Mouse (Mus musculus) embryo, embryonic 9.5 days (tissue): ENCODE measurements at regions not wholly inside any gene's neighbourhood (a gene's known extent, or its start where the extent isn't known, plus 50 kb on each side); places are given as distances from the start of the nearest gene placed in this dataset.
A peak's percentile ranks its signal among the peaks of the same experiment; 100 is the strongest.

Experiments used
- DNase-seq: peaks from one replicate; pipeline ENCODE4 v3.0.0-alpha.2; 2017; ENCODE audit errors: extremely low spot score

DNA sequence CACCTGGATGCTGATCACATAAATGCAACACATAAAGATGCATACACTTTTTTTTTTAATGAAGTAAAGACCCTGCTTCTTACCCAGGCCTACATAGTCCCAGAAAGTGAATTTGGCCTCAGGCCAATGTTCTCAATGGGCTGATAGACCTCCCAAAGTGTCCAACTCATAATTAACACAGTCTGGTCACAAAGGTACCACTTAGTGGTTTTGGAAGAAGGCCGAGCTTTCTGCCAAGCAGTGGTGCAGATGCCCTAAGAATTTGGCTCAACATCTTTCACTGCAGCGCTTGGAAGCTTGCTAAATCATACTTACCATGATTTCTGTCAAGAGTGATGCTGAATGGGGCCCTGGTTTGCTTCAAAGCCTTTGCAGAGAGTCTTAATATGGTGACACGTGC, 706.4 kb upstream of the Rag2 start:
- DNase-seq: no peak

DNA sequence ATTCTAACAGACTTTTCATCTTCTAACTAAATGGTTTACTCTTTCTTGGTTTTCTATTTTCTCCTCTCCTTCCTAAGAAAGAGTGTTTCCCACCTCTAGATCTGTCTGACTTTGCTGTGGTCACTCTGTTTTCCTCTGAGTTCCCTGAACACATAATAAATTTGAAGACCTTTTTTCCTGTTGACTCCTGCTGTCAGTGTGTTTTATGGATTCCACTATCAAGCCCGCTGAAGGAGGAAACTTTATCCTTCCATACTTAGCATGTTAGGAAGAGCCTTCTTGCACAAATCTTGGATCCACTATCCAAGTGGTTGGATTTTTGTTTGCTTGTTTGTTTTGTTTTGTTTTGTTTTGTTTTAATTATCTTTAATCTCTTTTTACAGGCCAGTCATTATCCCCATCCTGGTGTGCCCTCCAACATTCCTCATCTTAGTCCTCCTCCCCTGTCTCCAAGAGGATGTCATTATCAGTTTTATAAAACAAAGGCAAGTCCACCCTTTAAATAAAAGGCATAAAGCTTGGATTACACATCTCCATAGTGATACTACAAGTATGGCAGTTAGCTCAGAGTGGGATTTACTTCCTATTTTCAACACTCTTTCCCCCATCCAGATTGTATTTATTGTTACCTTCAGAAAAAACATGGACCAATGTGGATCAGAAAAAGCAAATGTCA, 704.8 kb upstream of the Rag2 start:
- DNase-seq: no peak

DNA sequence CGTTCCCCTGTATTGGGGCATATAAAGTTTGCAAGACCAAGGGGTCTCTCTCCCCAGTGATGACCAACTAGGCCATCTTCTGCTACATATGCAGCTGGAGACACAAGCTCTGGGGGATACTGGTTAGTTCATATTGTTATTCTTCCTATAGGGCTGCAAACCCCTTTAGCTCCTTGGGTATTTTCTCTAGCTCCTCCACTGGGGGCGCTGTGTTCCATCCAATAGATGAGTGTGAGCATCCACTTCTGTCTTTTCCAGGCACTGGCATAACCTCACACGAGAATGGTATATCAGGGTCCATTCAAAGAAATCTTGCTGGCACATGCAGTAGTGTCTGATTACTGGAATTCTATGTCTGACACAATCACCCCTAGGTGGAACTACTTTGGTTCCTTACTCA, 675.9 kb upstream of the Rag2 start:
- peak; percentile 2 for DNase-seq

DNA sequence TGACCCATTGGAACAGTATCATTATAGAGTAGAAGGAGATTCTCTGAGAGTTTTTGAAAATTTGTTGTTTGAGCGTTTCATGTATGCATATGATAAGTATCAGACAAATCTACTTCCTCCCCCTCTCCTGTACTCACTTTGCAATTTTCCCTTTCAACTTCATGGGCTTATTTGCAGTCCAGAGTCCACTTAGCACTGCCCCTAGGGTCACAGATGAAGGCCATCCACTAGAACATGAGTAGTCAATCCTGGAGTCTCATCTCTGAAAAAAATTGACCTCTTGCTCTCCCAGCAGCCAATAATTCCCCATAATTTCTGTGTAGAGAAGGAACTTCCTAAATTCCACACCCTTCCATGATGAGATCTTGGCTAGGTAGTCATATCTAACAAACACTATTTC, 665.1 kb upstream of the Rag2 start:
- no peak for DNase-seq

DNA sequence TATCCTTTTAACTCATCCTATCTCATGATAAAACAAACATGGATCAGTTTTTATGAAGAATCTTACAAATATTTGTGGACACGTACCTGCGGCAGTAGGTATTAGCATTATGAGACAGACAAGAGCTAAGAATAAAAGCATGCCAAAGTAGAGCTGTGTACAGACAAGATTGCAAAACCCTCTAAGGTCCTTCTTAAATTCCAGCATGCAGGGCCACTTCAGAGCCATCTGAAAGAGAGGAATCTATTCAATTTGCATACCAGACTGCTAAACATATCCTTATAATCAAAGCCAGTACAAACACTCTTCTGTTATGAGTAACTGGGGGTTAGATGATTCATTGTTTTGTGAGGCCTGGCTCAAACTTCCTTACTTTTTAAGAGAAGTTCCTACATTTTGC, 659.9 kb upstream of the Rag2 start:
- no peak for DNase-seq

DNA sequence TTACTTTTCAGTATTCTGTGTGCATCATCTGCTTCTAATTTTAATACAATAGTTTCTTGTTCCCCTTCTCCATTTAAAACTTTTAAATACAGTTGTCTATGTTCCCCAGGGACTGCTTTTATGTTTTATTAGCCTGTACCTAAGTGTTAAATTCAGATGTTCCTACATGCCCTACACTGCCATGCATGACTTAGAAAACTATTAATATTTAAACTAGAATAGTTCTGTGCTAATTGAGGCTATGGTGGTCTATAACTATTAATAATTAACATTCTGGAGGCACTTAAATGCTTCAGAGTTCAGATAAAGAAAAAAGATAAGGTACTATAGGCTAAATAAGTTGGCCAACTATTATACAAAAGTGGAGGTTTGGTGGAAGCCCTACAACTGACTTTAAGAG, 647.3 kb upstream of the Rag2 start:
- no peak for DNase-seq

DNA sequence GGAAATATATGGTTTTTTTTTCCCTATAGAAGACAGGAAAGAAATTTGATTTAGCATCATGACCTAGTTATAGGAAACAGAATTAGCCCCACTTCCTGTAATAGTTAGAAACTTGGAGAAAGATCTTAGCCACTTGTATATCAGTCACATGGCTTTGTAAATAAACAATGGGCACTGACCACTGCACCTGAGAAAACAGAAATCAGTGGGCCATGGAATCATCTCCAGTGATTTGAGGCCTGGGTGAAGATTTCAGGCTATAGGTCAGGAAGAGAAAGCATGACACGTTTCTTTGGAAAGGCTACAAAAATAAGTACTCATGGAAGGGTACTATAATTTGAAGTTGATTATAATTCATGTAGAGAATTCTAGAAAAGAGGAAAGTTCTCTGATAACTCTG, 642.2 kb upstream of the Rag2 start:
- DNase-seq: no peak

DNA sequence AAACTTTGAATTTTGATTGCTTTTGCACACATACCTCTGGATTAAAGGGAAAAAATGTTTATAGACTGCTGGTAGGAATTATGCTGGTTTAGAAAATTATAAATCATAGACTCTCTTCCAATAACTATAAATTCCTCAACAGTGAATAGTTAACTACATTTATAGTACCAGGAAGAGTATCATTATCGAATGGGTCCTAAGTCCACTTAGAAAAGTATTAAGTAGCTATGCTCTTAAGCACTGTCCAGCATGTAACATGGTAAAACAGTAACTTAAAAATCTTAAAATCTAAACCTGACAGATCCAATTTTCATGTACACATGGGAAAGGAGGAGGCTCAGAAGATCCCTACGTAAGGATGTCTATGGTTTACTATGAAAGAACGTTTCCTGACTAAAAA, 609.2 kb upstream of the Rag2 start:
- DNase-seq: no peak

DNA sequence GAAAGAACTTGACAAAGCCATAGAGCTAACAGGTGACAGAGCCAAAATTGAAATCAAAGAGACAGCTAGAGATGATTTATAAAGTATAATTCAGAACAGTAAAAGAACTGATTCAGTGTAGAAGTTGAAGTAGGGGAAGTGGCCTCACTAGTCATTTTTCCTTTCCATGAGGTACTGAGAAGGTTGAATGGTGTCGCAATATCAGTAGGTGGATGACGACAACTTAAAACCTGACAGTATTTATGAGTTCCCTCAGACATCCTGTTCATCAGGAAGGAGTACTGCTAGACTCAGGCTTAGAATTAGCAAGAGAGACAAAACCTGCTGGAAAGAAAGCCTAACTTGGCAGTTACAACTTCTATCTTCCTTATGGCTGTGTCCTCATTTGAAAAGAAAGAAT, 605.1 kb upstream of the Rag2 start:
- no peak for DNase-seq

DNA sequence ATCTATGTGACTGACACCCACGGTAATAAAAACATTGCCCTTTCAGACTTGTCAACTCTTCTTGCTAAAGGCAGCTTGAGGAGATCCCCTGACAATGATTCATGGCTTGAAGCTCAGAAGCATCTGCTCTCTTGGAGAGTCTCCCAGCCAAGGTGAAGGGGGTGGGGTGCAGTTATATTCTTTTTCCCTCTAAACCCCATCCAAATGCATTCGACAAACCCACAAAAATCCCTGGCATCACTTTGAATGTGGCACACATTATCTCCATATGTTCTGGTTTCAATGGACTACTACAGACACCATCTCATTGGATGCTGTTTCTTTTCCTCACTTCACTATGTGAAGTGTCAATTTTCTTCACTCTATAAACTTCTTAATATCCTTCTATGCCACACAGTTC, 603.0 kb upstream of the Rag2 start:
- DNase-seq: no peak

DNA sequence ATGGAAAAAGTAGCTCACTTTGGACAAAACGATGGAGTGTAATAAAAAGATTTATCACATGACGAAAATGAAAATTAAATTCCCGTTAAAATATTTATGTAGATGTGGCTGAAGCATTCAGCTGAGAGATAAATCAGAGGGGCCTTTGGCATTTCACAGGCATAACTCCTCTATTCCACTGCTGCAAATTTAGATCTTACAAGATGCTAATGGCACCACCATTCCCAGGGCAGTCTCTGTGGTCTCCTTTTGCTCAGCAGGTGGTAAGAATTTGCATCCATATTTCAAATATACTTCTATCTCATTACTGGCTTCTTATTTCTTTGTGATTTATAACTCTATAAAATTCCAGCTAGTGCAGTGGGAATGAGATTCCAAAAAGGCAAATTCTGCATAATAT, 581.5 kb upstream of the Rag2 start:
- no peak for DNase-seq

DNA sequence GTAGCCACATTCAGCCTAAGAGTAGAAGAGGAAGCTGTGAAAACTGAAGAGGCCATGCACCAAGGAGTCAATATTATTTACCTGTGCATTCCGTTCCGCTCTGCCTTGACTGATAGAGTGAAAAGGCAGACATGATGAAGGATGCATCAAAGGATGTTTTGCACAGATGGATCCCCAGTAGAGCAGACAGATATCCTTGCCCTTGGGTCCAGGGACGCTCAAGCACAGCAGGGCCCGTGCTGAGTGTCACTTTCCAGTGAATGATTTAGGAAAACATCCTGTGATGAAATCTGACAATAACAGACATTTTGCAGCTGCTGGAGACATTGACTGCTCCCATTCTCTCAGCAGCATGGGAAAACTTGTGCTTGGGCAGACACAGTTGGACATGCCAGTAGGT, 561.6 kb upstream of the Rag2 start:
- peak; percentile 8 for DNase-seq

DNA sequence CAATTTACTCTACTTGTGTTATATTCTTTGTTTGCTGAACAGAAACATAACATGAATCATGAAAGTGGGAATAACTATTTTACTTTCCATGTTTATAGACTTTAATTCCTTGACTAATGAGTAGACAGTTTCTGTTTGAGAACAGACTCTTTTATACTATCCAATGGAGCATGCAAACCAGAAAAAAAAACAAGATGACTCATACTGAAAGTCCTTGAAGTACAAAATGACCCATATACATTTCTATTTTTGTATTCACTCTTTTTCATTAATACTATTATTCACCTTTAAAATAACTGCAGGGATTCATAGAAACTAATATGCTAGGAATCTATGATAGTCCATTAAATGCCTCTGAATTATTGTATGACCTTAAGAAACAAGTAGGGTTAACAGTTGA, 549.5 kb upstream of the Rag2 start:
- DNase-seq: no peak

DNA sequence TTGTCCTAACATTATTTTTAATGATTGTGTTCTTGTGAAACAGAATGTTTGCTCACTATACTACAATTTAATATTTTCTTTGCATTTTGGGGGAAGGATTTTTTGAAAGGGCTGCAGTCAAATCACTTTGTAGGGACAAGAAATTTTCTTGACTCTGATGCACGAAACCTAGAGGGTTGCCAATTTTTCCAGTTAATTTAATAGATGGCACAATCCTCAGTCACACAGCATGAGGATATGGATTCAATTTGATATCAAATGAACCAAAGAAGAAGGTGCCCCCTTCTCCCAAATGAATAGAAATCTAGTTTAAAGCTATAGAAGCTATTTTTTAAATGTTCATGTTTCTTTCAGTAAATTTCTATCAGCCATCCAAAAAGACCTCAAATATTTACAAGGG, 544.3 kb upstream of the Rag2 start:
- DNase-seq: no peak

DNA sequence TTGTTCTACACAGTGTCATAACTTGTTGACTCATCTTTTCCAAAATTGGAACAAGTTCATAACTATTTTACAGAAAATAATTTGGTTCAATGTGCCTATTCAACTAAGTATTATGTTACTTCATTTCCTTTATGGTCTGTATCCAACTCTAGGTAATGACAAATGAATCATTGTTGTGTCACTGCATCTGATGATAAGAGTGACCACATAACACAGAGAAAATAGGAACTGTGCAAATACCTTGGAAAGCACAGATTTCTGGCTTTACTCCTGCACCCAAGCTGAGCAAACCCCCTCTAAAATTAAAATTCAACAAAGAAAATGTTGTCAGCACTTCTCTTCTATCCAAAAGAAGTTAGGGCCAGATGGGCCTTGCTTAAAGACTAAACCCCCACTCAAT, 540.7 kb upstream of the Rag2 start:
- DNase-seq: no peak

DNA sequence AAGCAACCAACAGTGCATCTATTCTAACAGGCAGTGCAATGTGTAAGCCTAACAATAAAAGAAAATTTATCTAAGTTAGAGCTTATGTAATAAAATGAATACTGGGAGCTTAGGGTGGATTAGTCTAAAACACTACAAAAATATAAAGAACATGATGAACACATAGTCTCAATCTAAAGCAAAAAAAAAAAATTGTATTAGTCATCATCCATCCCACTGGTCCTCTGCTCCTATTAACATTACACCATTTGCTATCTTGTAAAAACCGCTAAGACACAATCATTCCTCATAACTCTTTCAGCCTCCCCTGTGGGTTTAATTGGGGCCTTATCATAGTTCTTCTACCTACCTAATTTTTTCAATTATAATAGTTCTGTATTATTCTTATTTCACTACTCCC, 539.9 kb upstream of the Rag2 start:
- no peak for DNase-seq

DNA sequence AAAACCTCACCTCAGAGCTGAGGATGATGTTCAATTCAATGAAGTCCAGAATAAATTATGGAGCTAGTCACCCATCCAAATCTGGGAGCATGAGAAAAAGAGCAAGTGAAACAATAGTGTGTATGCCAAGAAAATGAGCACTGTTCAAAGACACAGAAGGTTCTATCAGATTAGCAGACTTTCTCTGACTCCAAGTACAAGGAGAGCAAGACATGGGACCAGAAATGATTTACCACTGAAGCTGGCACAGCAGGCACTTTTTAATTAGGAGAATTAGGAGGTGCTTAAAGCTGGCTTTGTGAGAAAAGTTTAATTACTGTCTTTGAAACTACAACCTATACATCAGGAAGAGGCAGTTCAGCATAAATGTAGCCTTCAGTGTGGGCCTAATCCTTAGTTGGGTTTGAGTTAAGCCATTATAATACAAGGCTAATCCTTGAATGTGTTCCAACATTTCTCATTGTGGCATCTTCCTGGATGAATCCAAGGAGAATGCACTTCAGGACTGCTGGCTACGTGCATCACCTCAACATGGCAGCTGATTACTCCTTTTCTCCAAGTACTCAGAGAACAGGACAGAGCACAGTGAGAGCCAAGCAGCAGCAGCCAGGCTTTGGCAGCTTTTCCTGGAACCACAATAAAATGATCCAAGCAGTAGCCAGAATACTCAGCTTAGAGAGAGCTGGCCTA, 517.2 kb upstream of the Rag2 start:
- no peak for DNase-seq

DNA sequence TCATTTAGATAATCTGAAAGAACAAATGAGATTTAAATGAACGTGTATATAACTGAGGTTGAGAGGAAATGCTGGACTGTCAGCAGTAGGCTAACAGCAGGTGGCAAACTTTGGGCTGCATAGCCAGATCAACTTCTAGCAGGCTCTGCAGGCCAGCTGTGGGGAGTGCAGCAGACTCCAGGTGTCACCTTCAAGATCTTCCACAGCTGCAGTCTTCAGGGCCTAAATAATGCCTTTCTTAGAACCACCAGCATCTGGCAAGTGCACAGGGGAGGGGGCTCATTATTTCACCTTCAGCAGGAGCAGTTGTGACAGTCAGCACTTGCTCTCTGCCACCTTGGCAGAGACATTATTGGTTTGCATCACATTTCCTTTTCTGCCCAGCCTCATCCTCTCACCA, 487.7 kb upstream of the Rag2 start:
- DNase-seq: no peak

DNA sequence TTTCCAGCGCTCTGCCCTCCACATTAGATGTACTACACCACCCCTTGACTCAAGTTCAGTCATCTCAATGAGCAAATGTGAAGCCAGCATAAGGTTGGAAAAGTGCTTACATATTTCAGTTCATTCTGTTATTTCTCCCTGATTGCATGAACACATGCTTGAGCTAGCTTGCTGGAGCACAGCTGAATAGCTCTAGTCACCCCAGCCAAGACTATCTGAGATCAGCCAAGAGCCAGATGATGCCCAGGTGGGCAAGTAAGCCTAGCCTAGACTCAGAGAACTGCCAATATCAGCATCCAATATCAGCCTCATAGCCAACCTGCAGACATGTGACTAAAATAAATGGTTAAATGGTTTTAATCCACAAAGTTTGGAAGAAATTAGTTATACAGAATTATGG, 484.6 kb upstream of the Rag2 start:
- DNase-seq: no peak

DNA sequence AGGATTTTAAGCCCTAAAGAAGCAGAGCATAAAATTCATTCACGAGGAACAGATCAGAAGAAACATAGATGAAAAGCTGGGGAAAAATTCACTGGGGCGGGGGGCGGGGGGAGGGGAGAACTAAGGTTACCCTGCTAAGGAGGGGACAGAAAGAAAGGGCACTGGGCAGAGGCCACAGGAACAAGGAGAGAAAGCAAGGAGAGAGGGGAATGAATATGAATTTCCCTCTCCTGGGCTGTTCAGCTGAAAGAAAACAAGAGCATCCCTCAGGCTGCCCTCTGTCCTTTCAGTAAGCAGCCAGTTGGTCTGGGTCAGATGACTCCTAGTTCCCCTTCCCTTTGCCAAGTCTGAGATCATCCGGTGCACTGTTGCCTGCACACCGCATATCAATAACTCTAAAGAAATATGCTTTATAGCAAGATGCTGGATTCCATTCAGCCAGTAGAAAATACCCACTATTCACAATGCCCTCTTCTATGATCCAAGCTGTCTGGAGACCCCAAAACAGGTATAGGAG, 467.7 kb upstream of the Rag2 start:
- no peak for DNase-seq

DNA sequence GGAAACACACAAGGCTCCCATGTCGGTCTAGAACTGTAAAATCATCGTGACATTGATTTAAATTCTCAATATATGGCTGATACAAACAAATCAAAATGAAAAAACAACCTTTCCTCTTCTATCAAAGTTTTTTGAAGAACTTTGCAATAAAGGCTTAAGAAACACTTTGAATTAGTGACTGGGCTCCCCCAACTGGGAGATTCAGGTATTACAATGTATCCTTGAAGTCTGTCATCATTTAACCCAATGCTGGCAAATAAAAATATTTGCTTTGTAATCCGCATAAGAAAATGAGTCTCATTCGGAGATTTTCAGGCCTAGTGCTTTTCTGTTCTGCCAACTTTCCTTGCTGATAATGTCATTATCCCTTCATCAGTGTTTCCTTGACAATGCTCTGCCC, 465.2 kb upstream of the Rag2 start:
- DNase-seq: peak; percentile 18

DNA sequence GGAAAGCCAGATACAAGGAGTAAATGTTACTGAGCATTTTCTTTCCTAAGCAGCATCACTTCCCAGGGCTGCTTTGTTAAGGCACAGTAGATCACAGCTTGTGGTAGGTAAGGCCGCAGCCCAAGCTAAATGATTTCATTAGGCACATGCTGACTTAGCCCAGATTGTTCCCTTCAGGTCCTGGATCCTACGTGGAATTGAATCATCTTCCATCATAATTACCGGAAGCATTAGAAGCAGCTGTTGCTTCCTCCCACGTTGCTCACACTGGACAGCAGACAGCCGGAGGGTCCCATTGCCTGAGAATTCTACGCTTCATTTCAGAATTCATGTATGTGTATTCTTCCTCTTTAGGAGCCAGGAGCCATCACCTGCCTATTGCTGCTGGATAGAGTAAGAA, 458.6 kb upstream of the Rag2 start:
- no peak for DNase-seq

DNA sequence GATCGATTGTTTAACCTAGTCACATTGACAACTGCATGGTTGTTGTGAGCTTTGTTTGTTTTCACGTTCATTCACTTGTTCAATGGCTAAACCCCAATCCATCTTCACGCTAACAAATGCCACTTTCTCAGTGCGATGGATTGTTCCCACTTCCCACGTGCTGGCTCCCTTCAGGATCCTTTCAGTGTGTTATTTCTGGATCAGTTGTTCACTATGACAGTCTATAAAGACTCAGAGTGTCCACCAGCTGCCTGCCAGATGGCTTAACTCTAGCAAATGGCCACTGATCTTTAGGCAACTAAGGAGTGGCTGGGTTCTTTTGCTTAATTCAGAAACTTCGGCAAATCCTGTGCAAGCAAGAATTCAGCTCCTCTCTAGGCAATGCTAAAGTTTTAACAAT, 451.7 kb upstream of the Rag2 start:
- peak; percentile 63 for DNase-seq

DNA sequence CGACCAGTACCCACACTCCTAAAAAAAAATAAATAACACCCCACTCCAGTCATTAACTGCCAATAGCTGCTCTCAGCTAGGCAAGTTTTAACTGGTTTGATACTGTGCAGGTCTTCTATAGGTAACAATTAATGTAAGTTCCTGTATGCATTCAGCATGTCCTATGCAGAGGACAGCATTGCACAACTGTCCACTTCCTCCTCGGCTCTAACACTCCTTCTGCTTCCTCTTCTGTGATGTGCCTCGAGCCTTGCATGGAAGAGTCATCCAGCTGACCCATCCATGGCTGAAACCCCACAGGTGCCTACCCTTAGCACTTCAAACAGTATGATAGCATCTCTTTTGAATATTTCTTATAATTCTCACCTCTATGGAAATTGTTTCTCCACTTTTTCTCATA, 449.4 kb upstream of the Rag2 start:
- DNase-seq: no peak
